Mouse (Mus musculus) C2C12 (cell line): Measurements from ENCODE around the gene Utrn.

ENCODE experiments used
- CEBPB ChIP-seq: IDR thresholded peaks from one replicate; pipeline ENCODE4 v1.6.1; 2011; ENCODE audit warnings: low read depth, mild to moderate bottlenecking, control low read depth, moderate library complexity
- CTCF ChIP-seq: IDR thresholded peaks from one replicate; pipeline ENCODE4 v1.5.1; 2011; ENCODE audit not compliant: control insufficient read depth, insufficient read depth, insufficient read length
- MAX ChIP-seq: IDR thresholded peaks from one replicate; pipeline ENCODE4 v1.6.1; 2011; ENCODE audit warnings: mild to moderate bottlenecking, control low read depth
- MYOD1 ChIP-seq: IDR thresholded peaks from one replicate; pipeline ENCODE4 v1.6.1; 2011; ENCODE audit warnings: low read depth; ENCODE audit not compliant: control insufficient read depth, insufficient read length
- MYOG ChIP-seq: IDR thresholded peaks from one replicate; pipeline ENCODE4 v1.6.1; 2011; ENCODE audit not compliant: control insufficient read depth, insufficient read length; ENCODE audit errors: extremely low read depth
- USF1 ChIP-seq: IDR thresholded peaks from one replicate; pipeline ENCODE4 v1.6.1; 2011; ENCODE audit warnings: low read depth, mild to moderate bottlenecking, control low read depth, moderate library complexity

DNA sequence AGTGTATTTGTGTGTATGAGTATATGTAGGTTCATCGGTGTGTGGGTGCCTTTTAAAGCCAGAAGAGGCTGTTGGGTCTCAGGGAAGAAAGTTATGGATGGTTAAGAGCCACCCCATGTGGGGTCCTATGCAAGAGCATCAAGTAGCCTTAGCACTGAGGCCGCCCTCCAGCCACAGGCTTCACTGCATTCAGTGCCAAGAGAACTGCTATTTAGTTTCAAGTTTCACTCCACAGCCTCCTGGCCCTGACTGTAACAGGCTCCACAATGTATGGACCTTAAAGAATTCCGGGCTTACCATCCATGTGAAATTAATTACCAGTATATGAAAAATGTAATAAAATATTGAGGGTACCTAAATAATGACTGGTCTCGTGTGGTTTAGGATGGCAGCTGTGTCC is 60.7 kb downstream of the Utrn start:
- no peak for TF ChIP-seq MYOD1
- no peak for TF ChIP-seq CTCF
- TF ChIP-seq MAX, result no peak
- no peak for TF ChIP-seq MYOG
- no peak for TF ChIP-seq CEBPB
- TF ChIP-seq USF1, result no peak
